Mouse (Mus musculus): ENCODE measurements around the gene Ctnna2.

DNA sequence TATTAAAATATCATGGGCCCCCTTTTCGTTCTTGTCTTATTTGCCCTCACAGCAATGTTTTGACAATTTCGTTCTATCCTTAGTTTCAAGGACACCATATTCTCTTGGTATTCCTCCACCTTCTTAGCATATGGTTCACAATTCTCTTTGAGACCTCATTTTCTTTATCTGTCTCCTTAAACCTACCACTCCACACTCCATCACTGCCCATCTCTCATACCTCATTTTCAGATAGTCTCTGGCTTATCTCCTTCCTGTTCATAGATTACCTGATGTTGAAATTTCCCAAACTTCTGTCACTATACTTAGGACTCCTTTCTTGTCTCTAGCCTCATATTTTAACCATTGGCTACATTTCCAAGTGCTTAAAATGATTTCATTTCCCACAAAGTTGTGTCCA is 116.1 kb downstream of the Ctnna2 start:
- TF ChIP-seq CTCF (IDR thresholded peaks at IDR 0.05; ENCODE audit: low read depth) = no peak
- TF ChIP-seq EP300 (IDR thresholded peaks at IDR 0.05; ENCODE audit: low read depth) = no peak
